Mouse (Mus musculus): ENCODE measurements around the gene Mdp1. TPM values are rescaled to one million over a fixed set of nuclear protein-coding genes. Genes with fewer than 3 reads are reported as not detected.
A peak's percentile ranks its signal among the peaks of the same experiment; 100 is the strongest.

Mdp1 gene
- 61.9 and 62.3 TPM in 2 replicates for polyA plus RNA-seq (2014; fragmentation: Nextera tagmentation; extraction: Ambion mirVana)

GRCm38 (mm10) chr14:55659960-55660573 is at the start of gene Mdp1:
TSS of gene Mdp1 (minus strand) at chr14:55660508.
- no peaks in the 10 kb centered on the region for H3K9me3 ChIP-seq (ENCODE audit: control insufficient read depth, low read length)
- 1% methylated on average over 39 of the region's 39 CpGs for WGBS
- H3K9ac ChIP-seq (ENCODE audit: low read length): peak within 1 kb of the TSS; percentile 77
- H3K36me3 ChIP-seq (ENCODE audit: control insufficient read depth, insufficient read depth, low read length): no peaks in the 10 kb centered on the region; the same call in 1 of the 2 replicates
- no peaks in the 10 kb centered on the region for H3K27me3 ChIP-seq (ENCODE audit: control insufficient read depth, insufficient read depth, low read length)
- ATAC-seq (replicated peaks; ENCODE audit: low FRiP score) (peak; percentile 92), DNase-seq (ENCODE audit: low spot score) (peak; percentile 89)
- 0 out of 2 replicates have a peak, but pooled peaks cover 2% of the 10 kb centered on the region for H3K4me1 ChIP-seq (replicated peaks; ENCODE audit: control insufficient read depth, insufficient read depth, low read length)
- H3K4me2 ChIP-seq (ENCODE audit: low read depth, low read length, severe bottlenecking): peak within 1 kb of the TSS; percentile 62
- peak within 1 kb of the TSS; percentile 27; the same call in 1 of the 2 replicates for H3K27ac ChIP-seq (ENCODE audit: low read depth, low read length)
- peak within 1 kb of the TSS; percentile 58 for H3K4me3 ChIP-seq (ENCODE audit: low read depth, low read length)

GRCm38 (mm10) chr14:55709509-55709908 is 49.2 kb upstream of the Mdp1 start:
- DNase-seq (ENCODE audit: low spot score): no peak
- H3K4me3 ChIP-seq (ENCODE audit: low read depth, low read length): no peak overlapping the region

GRCm38 (mm10) chr14:55707397-55707796 is 47.1 kb upstream of the Mdp1 start:
- ATAC-seq (replicated peaks; ENCODE audit: low FRiP score): no peak
- 84% methylated on average over 5 of the region's 5 CpGs for WGBS
- no peak for DNase-seq (ENCODE audit: low spot score)

More at GRCm38 (mm10) chr14:55709509-55709908, 49.2 kb upstream of the Mdp1 start:
- WGBS: 91% methylated on average over 4 of the region's 4 CpGs
- no peak overlapping the region for H3K27ac ChIP-seq (ENCODE audit: low read depth, low read length)
- H3K9me3 ChIP-seq (ENCODE audit: control insufficient read depth, low read length): no peaks in the 10 kb centered on the region
- no peak overlapping the region for H3K4me2 ChIP-seq (ENCODE audit: low read depth, low read length, severe bottlenecking)
- no peaks in the 10 kb centered on the region; the same call in 1 of the 2 replicates for H3K27me3 ChIP-seq (ENCODE audit: control insufficient read depth, insufficient read depth, low read length)
- H3K36me3 ChIP-seq (ENCODE audit: control insufficient read depth, insufficient read depth, low read length): no peaks in the 10 kb centered on the region
- H3K4me1 ChIP-seq (replicated peaks; ENCODE audit: control insufficient read depth, insufficient read depth, low read length): peaks cover 3% of the 10 kb centered on the region; the same call in 1 of the 2 replicates
- ATAC-seq (replicated peaks; ENCODE audit: low FRiP score): no peak
- no peak overlapping the region for H3K9ac ChIP-seq (ENCODE audit: low read length)

GRCm38 (mm10) chr14:55706051-55706600 is 45.8 kb upstream of the Mdp1 start:
- no peak for ATAC-seq (replicated peaks; ENCODE audit: low FRiP score)
- 92% methylated on average over 8 of the region's 8 CpGs for WGBS
- no peak for DNase-seq (ENCODE audit: low spot score)
- no peaks in the 10 kb centered on the region for H3K4me1 ChIP-seq (replicated peaks; ENCODE audit: control insufficient read depth, insufficient read depth, low read length)
- H3K4me2 ChIP-seq (ENCODE audit: low read depth, low read length, severe bottlenecking): no peak overlapping the region
- H3K9me3 ChIP-seq (ENCODE audit: control insufficient read depth, low read length): no peaks in the 10 kb centered on the region
- H3K36me3 ChIP-seq (ENCODE audit: control insufficient read depth, insufficient read depth, low read length): no peaks in the 10 kb centered on the region
- no peak overlapping the region for H3K27ac ChIP-seq (ENCODE audit: low read depth, low read length)
- no peak overlapping the region for H3K9ac ChIP-seq (ENCODE audit: low read length)
- no peak overlapping the region for H3K4me3 ChIP-seq (ENCODE audit: low read depth, low read length)
- no peaks in the 10 kb centered on the region for H3K27me3 ChIP-seq (ENCODE audit: control insufficient read depth, insufficient read depth, low read length)

More at GRCm38 (mm10) chr14:55707397-55707796, 47.1 kb upstream of the Mdp1 start:
- Histone ChIP-seq H3K27me3 (ENCODE audit: control insufficient read depth, insufficient read depth, low read length) (no peaks in the 10 kb centered on the region; the same call in 1 of the 2 replicates), H3K4me2 (ENCODE audit: low read depth, low read length, severe bottlenecking) (no peak overlapping the region), H3K36me3 (ENCODE audit: control insufficient read depth, insufficient read depth, low read length) (no peaks in the 10 kb centered on the region), H3K4me1 (replicated peaks; ENCODE audit: control insufficient read depth, insufficient read depth, low read length) (no peaks in the 10 kb centered on the region), H3K9ac (ENCODE audit: low read length) (no peak overlapping the region), H3K4me3 (ENCODE audit: low read depth, low read length) (no peak overlapping the region), H3K27ac (ENCODE audit: low read depth, low read length) (no peak overlapping the region), H3K9me3 (ENCODE audit: control insufficient read depth, low read length) (no peaks in the 10 kb centered on the region)

- ATAC-seq (replicated peaks; ENCODE audit: low FRiP score) (no peak), DNase-seq (ENCODE audit: low spot score) (no peak)
- no peaks in the 10 kb centered on the region for H3K9me3 ChIP-seq (ENCODE audit: control insufficient read depth, low read length)
- H3K4me3 ChIP-seq (ENCODE audit: low read depth, low read length): no peak overlapping the region
- 79% methylated on average over 6 of the region's 6 CpGs for WGBS
- H3K4me2 ChIP-seq (ENCODE audit: low read depth, low read length, severe bottlenecking): no peak overlapping the region
- H3K4me1 ChIP-seq (replicated peaks; ENCODE audit: control insufficient read depth, insufficient read depth, low read length): no peaks in the 10 kb centered on the region
- H3K36me3 ChIP-seq (ENCODE audit: control insufficient read depth, insufficient read depth, low read length): no peaks in the 10 kb centered on the region
- no peaks in the 10 kb centered on the region for H3K27me3 ChIP-seq (ENCODE audit: control insufficient read depth, insufficient read depth, low read length)
- H3K9ac ChIP-seq (ENCODE audit: low read length): no peak overlapping the region
- no peak overlapping the region for H3K27ac ChIP-seq (ENCODE audit: low read depth, low read length)
Observed at GRCm38 (mm10) chr14:55702761-55703160, 42.5 kb upstream of the Mdp1 start.

GRCm38 (mm10) chr14:55701131-55701530 is 40.8 kb upstream of the Mdp1 start:
- H3K4me1 ChIP-seq (replicated peaks; ENCODE audit: control insufficient read depth, insufficient read depth, low read length): no peaks in the 10 kb centered on the region

GRCm38 (mm10) chr14:55697226-55697625 is 36.9 kb upstream of the Mdp1 start:
- Histone ChIP-seq H3K27ac (ENCODE audit: low read depth, low read length) (no peak overlapping the region), H3K9me3 (ENCODE audit: control insufficient read depth, low read length) (no peaks in the 10 kb centered on the region; the same call in 1 of the 2 replicates), H3K36me3 (ENCODE audit: control insufficient read depth, insufficient read depth, low read length) (no peaks in the 10 kb centered on the region), H3K4me1 (replicated peaks; ENCODE audit: control insufficient read depth, insufficient read depth, low read length) (no peaks in the 10 kb centered on the region), H3K9ac (ENCODE audit: low read length) (no peak overlapping the region), H3K4me3 (ENCODE audit: low read depth, low read length) (no peak overlapping the region), H3K4me2 (ENCODE audit: low read depth, low read length, severe bottlenecking) (no peak overlapping the region), H3K27me3 (ENCODE audit: control insufficient read depth, insufficient read depth, low read length) (no peaks in the 10 kb centered on the region)
- DNase-seq (ENCODE audit: low spot score) (no peak), ATAC-seq (replicated peaks; ENCODE audit: low FRiP score) (no peak)
- 81% methylated on average over 4 of the region's 4 CpGs for WGBS

More at GRCm38 (mm10) chr14:55701131-55701530, 40.8 kb upstream of the Mdp1 start:
- no peak overlapping the region for H3K4me3 ChIP-seq (ENCODE audit: low read depth, low read length)
- no peaks in the 10 kb centered on the region for H3K36me3 ChIP-seq (ENCODE audit: control insufficient read depth, insufficient read depth, low read length)
- no peak overlapping the region for H3K9ac ChIP-seq (ENCODE audit: low read length)
- H3K4me2 ChIP-seq (ENCODE audit: low read depth, low read length, severe bottlenecking): no peak overlapping the region
- no peak overlapping the region for H3K27ac ChIP-seq (ENCODE audit: low read depth, low read length)
- WGBS: 54% methylated on average over 9 of the region's 9 CpGs
- H3K9me3 ChIP-seq (ENCODE audit: control insufficient read depth, low read length): no peaks in the 10 kb centered on the region
- ATAC-seq (replicated peaks; ENCODE audit: low FRiP score) (no peak), DNase-seq (ENCODE audit: low spot score) (no peak)
- H3K27me3 ChIP-seq (ENCODE audit: control insufficient read depth, insufficient read depth, low read length): no peaks in the 10 kb centered on the region

- Histone ChIP-seq H3K36me3 (ENCODE audit: control insufficient read depth, insufficient read depth, low read length) (no peaks in the 10 kb centered on the region), H3K4me3 (ENCODE audit: low read depth, low read length) (no peak overlapping the region), H3K4me2 (ENCODE audit: low read depth, low read length, severe bottlenecking) (no peak overlapping the region), H3K27ac (ENCODE audit: low read depth, low read length) (no peak overlapping the region), H3K9ac (ENCODE audit: low read length) (no peak overlapping the region), H3K9me3 (ENCODE audit: control insufficient read depth, low read length) (no peaks in the 10 kb centered on the region; the same call in 1 of the 2 replicates), H3K27me3 (ENCODE audit: control insufficient read depth, insufficient read depth, low read length) (no peaks in the 10 kb centered on the region), H3K4me1 (replicated peaks; ENCODE audit: control insufficient read depth, insufficient read depth, low read length) (no peaks in the 10 kb centered on the region)
- DNase-seq (ENCODE audit: low spot score) (no peak), ATAC-seq (replicated peaks; ENCODE audit: low FRiP score) (no peak)
- WGBS: 81% methylated on average over 10 of the region's 10 CpGs
Observed at GRCm38 (mm10) chr14:55689433-55689832, 29.1 kb upstream of the Mdp1 start.
